Mouse (Mus musculus) right cerebral cortex, adult 18-20 months (tissue): Measurements from ENCODE around the gene Ankrd13a.
"Not testable (repeated sequence)": the region's sequence is repeated elsewhere in the genome, so short reads cannot be mapped to it uniquely, and the experiment has no call there.

Experiments
- DNase-seq: peaks from one replicate; pipeline ENCODE4 v3.0.0; 2022; ENCODE audit warnings: mixed read lengths

Gene Ankrd13a

GRCm38 (mm10) chr5:114842155-114842554, 67.7 kb downstream of the Ankrd13a start:
- not testable (repeated sequence) for DNase-seq

GRCm38 (mm10) chr5:114842674-114843073, 68.2 kb downstream of the Ankrd13a start:
- no peak for DNase-seq

DNA sequence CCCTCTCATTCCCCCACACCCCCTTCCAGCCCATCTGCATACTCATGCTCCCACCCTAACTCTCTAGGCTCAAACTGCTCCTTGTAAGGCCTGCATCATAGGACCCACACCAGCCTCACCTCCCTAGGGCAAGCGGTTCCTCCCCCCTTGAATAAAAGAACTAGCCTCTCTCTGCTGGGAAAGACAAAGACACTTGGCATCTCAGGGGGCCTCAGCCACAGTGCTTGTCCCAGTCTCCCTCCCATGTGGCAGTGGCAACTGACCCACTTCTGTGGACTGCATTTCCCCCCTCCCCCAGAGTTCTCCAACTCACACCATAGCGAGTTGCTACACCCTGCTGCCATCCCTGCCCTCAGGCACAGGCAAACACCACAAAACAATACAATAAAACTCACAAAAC, 69.9 kb downstream of the Ankrd13a start:
- DNase-seq: not testable (repeated sequence)

GRCm38 (mm10) chr5:114851565-114852236, 77.2 kb downstream of the Ankrd13a start:
- no peak for DNase-seq

GRCm38 (mm10) chr5:114853364-114853763, 78.9 kb downstream of the Ankrd13a start, which contains the start of gene 4930519G04Rik:
TSS of gene 4930519G04Rik (plus strand) at chr5:114853664.
- DNase-seq: not testable (repeated sequence)
